Mouse (Mus musculus) gastrocnemius, postnatal 14 days (tissue): ENCODE data around the gene Umad1. TPM values are rescaled to one million over a fixed set of nuclear protein-coding genes. Genes with fewer than 3 reads are reported as not detected.

Experiments
- DNase-seq: peaks from one replicate; pipeline ENCODE4 v3.0.0; 2021; ENCODE audit warnings: mixed read lengths
- intact Hi-C: fragments of 180-260 bp; cut with DNase I; formaldehyde crosslinking; loops from one replicate; pipeline ENCODE4 v1.15.1; 2025; ENCODE audit warnings: low total_unique reads
- total RNA-seq, 2 experiments: library from RNA; stranded (reverse); gene quantifications; 2 replicates each; pipeline ENCODE4 v1.2.3; 2021

Umad1 gene
- total RNA-seq, 2 experiments from 2014 or later: 10.1 to 10.8 TPM

DNA sequence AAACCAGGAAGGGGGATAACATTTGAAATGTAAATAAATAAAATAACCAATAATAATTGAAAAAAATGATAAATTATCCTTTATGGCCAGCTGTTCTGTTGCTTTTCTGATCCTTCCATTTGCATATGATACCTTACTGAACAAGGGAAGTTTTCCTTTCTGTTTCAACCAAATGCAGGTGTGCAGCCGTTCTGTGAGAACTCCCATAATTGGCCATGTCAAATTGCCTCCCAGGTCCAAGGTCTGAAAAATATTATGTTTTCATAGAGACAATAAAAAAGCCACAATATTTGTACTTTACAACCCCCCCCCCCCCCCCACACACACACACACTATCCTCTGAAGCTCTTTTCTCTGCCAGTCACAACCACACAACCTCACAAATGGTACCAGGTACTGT lies 206.3 kb downstream of the Umad1 start:
- no peak for DNase-seq
- intact Hi-C loops: no loop called here

DNA sequence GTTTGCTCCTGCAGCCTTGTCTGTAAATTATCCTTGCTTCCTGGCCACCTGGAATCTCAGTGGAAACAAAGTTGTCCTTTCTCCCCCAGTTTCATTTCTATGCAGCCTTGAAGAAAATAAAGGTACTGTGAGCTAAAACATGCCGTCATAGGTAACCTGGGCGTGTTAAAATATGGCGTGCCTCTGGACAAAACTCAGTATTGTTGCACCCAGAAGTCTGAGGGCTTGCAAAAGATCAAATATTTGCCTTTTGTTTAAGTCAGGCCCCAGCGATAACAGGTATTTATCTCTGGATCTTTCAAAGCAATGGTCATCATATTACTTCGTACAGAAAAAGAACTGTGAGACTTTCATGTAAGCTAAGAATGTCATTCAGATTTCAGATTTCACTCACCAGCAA lies 206.9 kb downstream of the Umad1 start:
- DNase-seq: no peak
- intact Hi-C loops: no loop called here

DNA sequence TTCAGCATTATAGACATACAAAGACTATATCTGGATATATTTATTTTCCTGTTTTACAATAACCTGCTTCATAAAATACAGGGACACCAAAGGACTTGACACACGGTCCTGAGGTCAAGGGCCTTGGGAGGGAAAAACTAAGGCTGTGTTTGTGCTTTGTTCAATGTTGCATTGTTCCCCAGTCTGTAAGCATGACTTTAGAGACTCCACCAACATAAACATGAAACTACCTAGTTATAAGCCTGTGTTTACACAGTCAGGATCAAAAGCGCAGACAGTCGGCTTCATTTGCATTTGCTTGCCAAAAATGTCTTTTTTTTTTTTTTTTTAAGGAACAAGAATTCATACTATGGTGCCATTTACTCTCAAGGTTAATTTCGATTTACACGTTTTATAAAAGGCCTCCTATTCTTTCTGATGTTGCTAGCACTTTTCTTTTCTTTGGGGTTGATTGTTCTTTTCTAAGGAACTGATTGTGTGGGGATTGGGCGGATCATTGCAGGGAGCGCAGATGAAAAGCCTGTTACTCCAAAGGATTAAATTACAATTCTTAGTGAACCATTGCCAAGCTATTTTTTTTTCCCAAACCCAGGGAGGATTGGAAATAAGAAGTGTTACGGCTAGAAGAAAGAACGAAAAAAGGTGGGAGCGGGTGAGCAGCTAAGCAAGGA lies 208.7 kb downstream of the Umad1 start:
- DNase-seq: no peak
- intact Hi-C loops: no loop called here

DNA sequence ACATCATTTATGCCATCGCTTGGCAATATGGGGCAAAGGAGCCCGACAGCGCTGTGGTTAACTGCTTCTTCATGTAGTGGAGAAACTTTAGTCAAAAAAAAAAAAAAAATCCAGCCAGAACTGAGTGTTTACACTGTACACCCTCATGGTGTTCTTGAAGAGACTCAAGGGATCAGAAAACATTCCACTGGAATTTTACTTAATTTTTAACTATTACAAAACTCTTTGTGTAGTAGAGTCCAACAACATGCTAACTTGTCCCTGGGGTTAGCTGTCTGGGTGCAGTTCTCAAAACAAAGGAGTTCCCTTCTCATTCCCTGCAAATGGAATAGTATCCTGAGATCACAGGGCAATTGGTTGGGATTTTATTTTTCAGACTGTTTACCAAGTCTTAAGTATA lies 210.8 kb downstream of the Umad1 start:
- intact Hi-C loops: no loop called here
- no peak for DNase-seq

DNA sequence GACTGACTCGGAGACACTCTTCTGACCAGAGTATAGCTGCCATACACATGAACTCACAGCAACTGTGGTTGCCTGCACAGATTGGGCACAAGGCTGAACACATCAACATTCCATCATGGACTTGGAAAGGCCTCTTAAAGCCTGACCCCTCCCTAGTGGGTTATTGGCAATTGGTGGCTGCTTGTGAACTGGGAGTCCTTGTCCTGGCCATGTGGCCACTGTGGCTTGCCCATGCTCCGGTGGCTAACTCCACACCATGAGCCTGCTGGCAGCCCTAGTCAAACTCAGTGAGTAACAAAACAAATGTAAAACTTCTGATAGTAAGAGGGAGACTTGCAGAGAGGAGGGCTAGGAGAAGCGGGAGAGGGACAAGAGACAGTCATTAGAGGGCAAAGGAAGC lies 213.0 kb downstream of the Umad1 start:
- intact Hi-C loops: no loop called here

DNA sequence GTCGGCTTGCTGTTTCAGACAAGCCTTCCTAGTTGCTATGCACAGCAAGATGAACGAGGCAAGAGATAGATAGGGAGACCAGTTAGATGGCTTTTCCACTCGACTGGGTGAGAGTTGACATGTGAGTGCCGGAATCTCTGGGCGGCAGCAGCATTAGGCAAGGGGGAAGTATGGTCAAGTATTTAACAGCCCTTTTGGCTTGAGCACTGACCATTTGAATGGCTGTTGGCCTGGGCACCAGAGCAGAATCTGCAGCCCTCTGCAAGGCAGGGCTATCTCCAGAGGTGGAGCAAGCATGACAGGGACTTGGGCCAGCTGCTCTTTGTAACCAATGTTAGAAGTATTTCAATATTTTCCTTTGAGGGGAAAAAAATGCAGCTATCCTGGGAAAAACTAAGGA lies 213.8 kb downstream of the Umad1 start:
- peak; percentile 51 for DNase-seq
- intact Hi-C loops: no loop called here

More for the DNA sequence above, 213.0 kb downstream of the Umad1 start:
- DNase-seq: no peak

DNA sequence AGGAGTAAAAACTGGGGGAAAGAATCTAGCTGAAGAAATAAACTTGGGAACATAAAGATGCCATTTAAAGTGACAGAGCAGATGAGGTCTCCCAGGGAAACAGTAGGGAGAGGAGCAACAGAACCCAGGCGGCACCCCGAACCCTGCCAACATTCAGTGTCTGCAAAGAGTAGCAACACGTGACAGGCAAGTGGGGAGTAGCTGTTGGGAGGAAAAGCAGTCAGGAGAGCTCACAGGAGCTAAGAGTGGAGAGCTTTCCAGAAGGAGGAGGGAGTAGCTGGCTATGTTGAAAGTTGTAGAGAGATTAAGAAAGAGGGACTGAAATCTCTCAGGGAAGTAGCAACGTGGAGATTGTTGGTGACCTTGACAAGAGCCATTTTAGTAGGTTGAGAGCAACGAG lies 214.4 kb downstream of the Umad1 start:
- peak; percentile 29 for DNase-seq
- intact Hi-C loops: no loop called here

DNA sequence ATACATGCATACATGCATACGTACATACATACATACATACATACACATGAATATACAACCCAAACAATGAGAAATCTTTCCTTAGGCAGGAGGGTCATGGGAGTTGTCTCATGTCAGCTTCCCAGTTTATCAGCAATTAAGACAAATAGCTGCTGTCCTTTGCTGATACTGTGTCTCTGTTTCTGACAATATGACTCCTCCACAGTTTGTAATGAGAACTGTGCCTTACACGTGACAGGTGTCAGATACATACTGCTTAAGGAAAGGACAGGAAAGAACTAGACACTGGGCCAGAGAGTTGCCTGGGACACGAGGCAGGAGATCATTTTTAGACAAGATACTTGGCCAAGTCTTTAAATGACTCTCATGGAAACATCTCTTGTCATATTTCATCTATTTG lies 215.2 kb downstream of the Umad1 start:
- intact Hi-C loops: no loop called here
- DNase-seq: no peak

DNA sequence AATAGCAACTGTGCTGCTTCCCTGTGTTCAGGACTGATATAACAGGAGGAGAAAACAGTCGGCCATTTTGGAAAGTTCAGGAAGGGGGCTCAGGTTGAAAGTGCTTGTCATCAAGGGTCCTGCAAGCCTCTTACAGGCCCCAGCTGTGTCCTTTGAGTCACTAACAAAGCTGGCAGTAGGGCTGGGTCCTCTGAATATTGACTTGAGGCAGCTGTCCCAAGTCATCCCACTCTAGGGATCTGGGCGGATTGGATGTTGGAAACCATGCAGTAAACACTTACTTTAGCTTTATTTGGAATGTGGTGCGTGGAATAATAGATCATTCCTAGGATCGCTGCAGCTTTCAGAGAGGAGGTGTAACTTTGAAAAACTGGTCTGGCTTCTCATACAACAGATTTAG lies 215.7 kb downstream of the Umad1 start:
- no peak for DNase-seq
- intact Hi-C loops: no loop called here

DNA sequence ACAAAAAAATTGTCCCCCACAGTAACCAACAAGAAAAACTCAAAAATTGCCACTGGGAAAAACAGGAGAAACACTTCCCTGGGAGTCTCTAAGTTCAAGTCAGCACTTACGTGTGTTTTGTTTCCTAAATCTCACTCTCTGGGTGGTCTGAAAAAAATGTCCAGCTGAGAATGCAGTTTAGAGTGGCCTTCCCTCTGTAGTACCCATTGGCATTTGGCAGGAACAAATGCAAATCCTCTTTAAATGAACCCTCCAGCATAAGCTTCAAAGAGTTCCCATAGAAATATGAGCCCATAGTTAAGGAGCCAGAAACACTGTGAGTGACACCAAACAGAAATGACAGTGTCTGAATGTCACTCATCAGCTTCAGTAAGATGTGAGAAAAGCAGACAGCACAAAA lies 220.1 kb downstream of the Umad1 start:
- DNase-seq: no peak
- intact Hi-C loops: no loop called here

DNA sequence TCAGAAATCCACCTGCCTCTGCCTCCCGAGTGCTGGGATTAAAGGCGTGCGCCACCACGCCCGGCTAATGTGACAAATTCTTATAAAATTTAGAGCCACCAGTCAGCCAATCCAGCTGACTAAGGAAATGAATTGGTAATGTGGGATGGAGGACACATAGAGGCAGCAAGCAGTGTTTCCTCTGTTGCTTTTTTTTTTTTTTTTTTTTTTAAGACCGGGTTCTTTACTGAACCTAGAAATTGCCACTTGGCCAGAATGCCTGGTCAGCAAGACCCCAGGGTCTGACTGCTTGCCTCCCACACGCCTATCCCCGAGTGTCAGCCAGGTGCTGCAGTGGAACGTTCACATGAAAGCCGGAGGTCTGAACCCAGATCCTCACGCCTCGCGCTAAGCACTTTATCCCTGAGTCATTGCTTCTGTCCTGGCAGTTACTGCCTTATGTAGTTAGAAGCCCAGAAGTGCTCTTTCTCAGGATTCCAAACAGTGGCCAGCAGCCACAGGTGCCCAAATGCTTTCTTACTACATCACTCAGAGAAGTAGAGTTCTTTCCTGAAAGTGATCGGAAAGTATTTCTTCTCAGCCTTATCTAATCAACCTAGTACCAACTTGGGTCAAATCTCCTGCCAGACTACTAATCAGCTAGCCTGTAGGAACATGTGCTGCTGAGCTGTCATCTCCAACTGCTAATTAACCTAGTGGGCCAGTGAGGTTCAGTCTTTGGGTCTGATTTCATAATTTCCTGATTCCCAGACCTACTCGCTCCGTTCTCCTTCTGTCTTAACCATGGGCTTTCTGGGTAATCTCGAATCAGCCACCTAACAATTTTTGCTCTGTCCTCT lies 225.6 kb downstream of the Umad1 start:
- intact Hi-C loops: no loop called here
- no peak for DNase-seq

DNA sequence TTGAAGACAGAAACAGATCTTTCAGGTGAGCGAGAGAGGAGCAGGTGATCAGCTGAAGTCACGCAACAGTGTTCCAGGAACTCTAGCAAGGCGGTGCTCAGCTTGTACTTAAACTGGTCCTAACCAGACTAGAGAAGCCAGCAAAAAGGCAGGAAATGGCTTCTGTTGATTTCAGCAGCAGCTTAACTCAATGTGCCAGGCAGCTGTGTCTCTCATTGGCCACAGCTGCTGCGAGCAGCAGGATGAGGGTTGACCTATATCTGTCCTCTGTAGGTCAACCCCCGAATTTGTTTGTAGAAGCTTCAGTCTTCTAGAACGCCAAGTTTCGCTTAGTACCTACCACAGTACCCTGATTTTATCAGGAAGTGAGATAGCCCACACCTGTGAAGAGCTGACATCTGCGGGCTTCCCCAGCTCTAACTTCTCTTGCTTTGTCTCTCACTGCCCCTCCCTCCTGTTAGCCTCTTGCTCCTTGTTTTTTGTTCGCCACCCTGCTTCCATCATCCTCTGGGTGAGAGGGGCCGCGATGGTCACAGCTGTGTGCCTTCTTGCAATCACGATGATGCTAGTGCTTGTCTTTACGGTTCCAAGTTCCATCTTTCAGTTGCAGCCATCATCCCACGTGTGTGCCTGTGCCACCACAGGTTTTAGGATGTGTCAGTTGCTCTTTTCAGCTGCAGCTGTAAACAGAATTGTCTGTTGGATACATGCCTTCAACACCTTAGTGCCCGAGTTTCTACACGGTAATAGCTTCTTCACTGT lies 226.5 kb downstream of the Umad1 start:
- intact Hi-C loops: no loop called here
- DNase-seq: no peak

DNA sequence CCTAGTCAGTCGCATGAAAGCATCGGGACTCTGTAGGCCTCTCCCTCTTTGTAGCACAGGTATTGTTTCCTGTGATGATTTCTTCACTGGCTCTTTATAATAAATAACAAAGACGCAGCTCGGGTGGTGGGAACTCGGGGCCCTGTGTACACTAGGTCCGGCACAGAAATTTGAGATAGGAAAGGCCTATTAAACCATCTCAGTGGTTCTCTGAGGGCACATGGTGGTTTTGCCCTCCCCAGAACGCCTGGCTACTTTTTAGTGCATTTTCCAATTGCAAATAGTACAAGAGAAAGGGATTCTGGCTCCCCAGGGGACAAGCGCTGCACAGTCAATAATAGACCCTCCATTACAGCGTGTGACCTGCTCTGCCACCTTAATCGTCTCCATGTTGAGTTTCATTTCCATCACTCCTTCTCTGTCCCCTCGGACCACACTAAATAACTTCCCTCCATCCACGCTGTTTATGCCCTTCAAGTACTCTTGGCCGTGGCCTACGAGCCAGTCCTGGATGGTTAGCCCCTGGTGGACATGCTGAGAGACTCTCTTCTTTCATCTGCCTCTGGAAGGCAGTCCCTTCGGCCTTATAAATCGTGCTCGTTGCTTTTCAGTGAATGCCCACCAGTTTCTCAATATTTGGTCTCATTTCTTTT lies 227.4 kb downstream of the Umad1 start:
- DNase-seq: no peak
- intact Hi-C loops: no loop called here

DNA sequence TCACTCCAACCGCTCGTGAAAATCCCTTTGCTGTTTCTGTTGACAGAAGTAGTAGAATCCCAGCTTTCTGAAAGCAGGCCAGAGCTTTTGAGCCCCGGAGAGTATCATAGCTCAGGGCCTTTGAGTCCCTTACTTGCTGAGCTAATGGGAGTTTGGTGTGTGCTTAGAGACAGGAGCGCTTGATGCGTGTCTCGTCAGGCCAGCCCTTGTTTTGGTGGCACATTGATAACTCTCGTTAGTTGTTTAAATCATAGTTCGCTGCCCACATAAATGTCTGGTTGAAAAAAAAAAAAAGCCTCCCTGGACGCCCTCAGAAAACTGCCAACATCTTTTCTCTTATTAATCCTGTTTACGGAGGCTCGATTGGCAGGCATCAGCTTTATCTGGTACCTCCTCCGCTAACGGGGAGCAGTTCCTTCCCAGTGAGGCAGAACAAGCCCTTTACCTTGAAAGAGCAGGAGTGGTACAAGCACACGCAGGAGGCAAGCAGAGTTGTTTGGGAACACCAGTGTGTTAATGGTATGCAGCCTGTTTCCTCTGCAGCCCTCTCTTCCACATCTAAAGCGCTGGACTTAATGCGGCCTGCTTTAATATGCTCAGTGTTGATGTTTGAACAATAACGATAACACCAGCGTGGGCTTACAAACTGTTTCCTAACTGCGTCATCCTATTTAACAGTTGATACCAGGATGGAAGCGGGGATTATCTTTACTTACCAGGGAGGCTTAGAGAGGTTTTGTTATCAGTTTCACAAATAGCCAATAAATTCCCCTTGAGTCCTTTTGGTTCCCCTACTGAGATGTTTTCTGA lies 228.2 kb downstream of the Umad1 start:
- no peak for DNase-seq
- intact Hi-C loops: no loop called here

DNA sequence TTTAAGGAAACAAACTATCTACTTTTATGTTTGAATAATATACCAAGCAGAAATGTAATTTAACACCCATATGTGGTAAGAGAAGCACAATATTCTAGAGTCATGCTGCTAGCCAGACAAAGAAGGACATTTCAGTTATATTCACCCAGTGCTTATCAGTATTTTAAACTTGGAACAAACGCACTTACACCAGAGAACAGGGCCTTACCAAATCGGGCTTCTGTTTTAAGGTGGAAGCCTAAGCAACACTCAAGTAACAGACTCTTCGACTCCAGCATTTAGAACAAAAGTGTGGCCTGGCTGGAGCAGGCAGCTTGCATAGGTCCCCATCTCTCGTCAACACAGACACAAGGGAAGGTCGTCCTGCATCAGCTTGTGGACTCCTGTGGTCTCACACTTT lies 229.2 kb downstream of the Umad1 start:
- intact Hi-C loops: no loop called here
- DNase-seq: no peak

DNA sequence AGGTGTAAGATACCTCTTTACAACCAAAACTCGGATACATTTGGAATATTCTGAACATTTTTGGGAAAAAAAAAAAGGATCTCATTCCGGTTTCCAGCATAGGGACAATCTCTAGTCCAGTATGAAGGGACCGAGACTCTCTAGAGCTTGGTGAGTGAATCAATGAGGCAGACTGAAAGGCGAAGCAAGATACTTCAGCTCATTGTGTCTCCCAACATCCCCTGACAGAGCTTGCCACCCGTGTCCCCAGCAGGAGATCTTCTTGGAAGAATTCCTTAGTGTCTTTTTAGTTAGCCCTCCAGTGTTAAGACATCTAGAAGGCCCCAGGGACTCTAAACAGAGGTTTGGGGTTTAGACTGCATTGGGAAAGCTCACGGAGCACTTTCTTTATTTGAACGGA lies 230.2 kb downstream of the Umad1 start:
- DNase-seq: no peak
- intact Hi-C loops: no loop called here

DNA sequence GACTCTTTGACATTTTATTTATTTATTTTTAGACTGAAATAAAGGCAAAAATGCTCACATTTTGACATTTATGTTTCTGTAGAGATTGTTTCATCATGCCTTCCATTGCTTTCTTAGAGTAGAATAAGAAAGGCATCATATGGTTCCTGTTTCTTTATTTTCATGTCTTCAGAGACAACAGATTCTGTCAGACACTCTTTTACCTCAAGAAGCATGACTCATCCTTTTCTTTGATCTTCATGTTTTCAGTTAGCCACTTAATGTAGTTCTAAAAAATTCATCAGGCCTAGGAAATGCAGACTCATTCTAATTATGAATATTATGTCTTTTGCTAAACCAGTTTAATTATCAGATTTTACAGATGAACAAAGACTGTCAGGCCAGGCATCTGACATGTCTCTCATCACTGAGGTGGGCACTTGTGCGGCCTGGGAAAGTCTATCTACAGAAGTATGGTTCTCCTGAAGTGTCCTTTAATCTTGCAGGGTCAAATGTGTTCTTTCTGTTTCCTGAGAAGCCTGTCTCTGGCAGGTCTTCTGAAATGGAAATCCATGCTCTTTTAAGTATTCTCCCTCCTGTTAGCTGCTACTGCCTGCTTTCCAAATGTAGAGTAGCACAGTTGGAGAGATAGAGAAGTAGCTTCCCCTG lies 231.0 kb downstream of the Umad1 start:
- intact Hi-C loops: no loop called here
- no peak for DNase-seq

DNA sequence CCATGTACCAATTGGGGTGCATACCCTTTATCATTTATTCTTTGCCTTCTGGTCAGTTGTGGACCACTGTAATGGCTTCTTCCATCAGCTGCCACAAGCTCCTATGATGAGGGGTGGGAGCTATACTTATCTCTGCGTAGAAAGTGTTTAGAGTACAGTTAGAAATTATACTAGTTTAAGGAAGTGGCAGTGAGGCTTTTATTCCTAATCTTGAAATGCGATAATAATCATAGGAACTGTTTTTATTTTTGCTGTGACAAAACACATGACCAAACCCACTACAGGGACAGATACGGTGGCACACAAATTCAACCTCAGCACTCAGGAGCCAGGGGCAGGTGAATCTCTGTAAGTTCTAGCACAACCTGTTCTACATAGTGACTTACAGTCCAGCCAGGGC lies 233.2 kb downstream of the Umad1 start:
- DNase-seq: no peak
- intact Hi-C loops: no loop called here
